In the genomic region with DNA sequence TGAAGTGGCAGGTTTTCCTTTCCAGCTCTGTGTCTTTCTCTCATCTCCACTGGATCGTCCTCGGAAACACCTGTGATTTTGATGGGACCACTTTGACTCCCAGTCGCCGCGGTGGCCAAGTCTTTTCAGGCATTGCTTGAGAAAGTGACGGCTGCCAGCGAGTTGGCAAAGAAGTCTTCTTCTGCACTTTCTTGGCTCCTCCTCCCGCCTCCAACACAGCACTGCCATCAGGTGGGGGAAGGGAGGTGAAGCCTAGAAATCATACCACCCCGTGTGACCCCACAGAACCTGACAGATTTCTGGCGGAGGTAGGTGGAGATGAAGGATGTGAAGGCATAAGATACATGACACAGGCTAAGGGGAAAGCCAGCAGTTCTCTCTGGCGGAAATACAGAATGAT, we compare ENCODE assay signal across 28 mouse cellular contexts.
DNase-seq lines count a peak whose midpoint lies in the region; ATAC-seq lines count a peak whose summit lies in the region.
"Had no signal": no experiment of that assay in that cellular context is flagged by ENCODE, and none has a peak within 500 bp of the region (broad histone marks: within the 10 kb centered on the region; RNA-seq: fewer than 3 reads in every experiment).

No protein-coding gene starts in this region.

- H3K27ac ChIP-seq in forebrain, embryonic 14.5 days (ENCODE audit: low read depth, low read length), result no peak overlapping the region
- no peak overlapping the region for H3K27ac ChIP-seq in forebrain, embryonic 16.5 days (ENCODE audit: low read length)
- H3K27ac ChIP-seq in kidney, embryonic 16.5 days (ENCODE audit: low read length), result no peak overlapping the region
- H3K27ac ChIP-seq: embryonic facial prominence, embryonic 12.5 days; heart, embryonic 10.5 days; hindbrain, embryonic 12.5 days; left cerebral cortex, adult 2 months; limb, embryonic 15.5 days; liver, embryonic 13.5 days; macrophage; neural tube, embryonic 15.5 days; stomach, embryonic 15.5 days had no signal

- DNase-seq in forebrain, embryonic 14.5 days (ENCODE audit: low spot score), result peak; percentile 17
- no peak for DNase-seq in kidney, adult 9 months
- peak; percentile 19 for DNase-seq in lung, postnatal 10 days
- no peak for DNase-seq in lung, postnatal 36 days
- DNase-seq in layer of hippocampus, adult 18-20 months (ENCODE audit: low spot score in 2 of 2), result no peak
- DNase-seq: adrenal gland, postnatal 10 days; cerebellum, adult 18-20 months; cerebellum, postnatal 36 days; gastrocnemius, postnatal 25 days; heart, postnatal 36 days; kidney, postnatal 14 days; liver, embryonic 13.5 days; lung, adult 18-20 months; midbrain, embryonic 14.5 days; retina, postnatal 1 day; right cerebral cortex, postnatal 14 days had no signal

- H3K4me3 ChIP-seq in forebrain, embryonic 14.5 days (ENCODE audit: low read depth, low read length), result no peak overlapping the region
- H3K4me3 ChIP-seq in forebrain, embryonic 16.5 days (replicated peaks; ENCODE audit: low read length), result no peak overlapping the region
- H3K4me3 ChIP-seq in kidney, embryonic 16.5 days (ENCODE audit: low read length), result no peak overlapping the region
- H3K4me3 ChIP-seq: embryonic facial prominence, embryonic 12.5 days; heart, embryonic 10.5 days; hindbrain, embryonic 12.5 days; left cerebral cortex, adult 2 months; limb, embryonic 15.5 days; liver, embryonic 13.5 days; neural tube, embryonic 15.5 days; stomach, embryonic 15.5 days had no signal

- no peaks in the 10 kb centered on the region for H3K9me3 ChIP-seq in forebrain, embryonic 14.5 days (replicated peaks; ENCODE audit: control insufficient read depth, low read length)
- H3K9me3 ChIP-seq in forebrain, embryonic 16.5 days (ENCODE audit: control insufficient read depth, low read length), result no peaks in the 10 kb centered on the region
- H3K9me3 ChIP-seq in kidney, embryonic 16.5 days (ENCODE audit: low read length), result 0 out of 2 replicates have a peak, but pooled peaks cover 3% of the 10 kb centered on the region
- H3K9me3 ChIP-seq: heart, embryonic 10.5 days; limb, embryonic 15.5 days; neural tube, embryonic 15.5 days; stomach, embryonic 15.5 days had no signal

- 90% methylated on average over 11 of the region's 11 CpGs for WGBS in forebrain, embryonic 14.5 days
- 83% methylated on average over 11 of the region's 11 CpGs for WGBS in forebrain, embryonic 16.5 days
- WGBS in kidney, embryonic 16.5 days, result 73% methylated on average over 11 of the region's 11 CpGs

- no peaks in the 10 kb centered on the region for H3K4me1 ChIP-seq in forebrain, embryonic 14.5 days (ENCODE audit: control insufficient read depth, insufficient read depth, low read length)
- no peaks in the 10 kb centered on the region for H3K4me1 ChIP-seq in forebrain, embryonic 16.5 days (replicated peaks; ENCODE audit: control insufficient read depth, insufficient read depth, low read length)
- 0 out of 2 replicates have a peak, but pooled peaks cover 6% of the 10 kb centered on the region for H3K4me1 ChIP-seq in kidney, embryonic 16.5 days (ENCODE audit: insufficient read depth, low read length)
- H3K4me1 ChIP-seq: liver, embryonic 13.5 days; stomach, embryonic 15.5 days had no signal

- H3K36me3 ChIP-seq in forebrain, embryonic 14.5 days (ENCODE audit: control insufficient read depth, insufficient read depth, low read length), result no peaks in the 10 kb centered on the region
- no peaks in the 10 kb centered on the region for H3K36me3 ChIP-seq in forebrain, embryonic 16.5 days (ENCODE audit: control insufficient read depth, insufficient read depth)
- H3K36me3 ChIP-seq in kidney, embryonic 16.5 days (ENCODE audit: insufficient read depth, low read length), result no peaks in the 10 kb centered on the region
- H3K36me3 ChIP-seq: embryonic facial prominence, embryonic 12.5 days; heart, embryonic 10.5 days; hindbrain, embryonic 12.5 days; limb, embryonic 15.5 days; liver, embryonic 13.5 days; neural tube, embryonic 15.5 days; stomach, embryonic 15.5 days had no signal

- ATAC-seq in forebrain, embryonic 14.5 days, result no peak
- no peak for ATAC-seq in forebrain, embryonic 16.5 days
- ATAC-seq in kidney, embryonic 16.5 days (ENCODE audit: low FRiP score, low TSS enrichment), result 0 out of 2 replicates have a peak, but pooled peaks have one; percentile 15
- ATAC-seq: intestine, postnatal 0 days; Patski had no signal

- no peak overlapping the region for H3K4me2 ChIP-seq in forebrain, embryonic 14.5 days (ENCODE audit: low read length)
- H3K4me2 ChIP-seq in forebrain, embryonic 16.5 days (ENCODE audit: low read length), result no peak overlapping the region
- no peak overlapping the region for H3K4me2 ChIP-seq in kidney, embryonic 16.5 days (replicated peaks; ENCODE audit: low read depth, low read length)
- H3K4me2 ChIP-seq: embryonic facial prominence, embryonic 12.5 days; hindbrain, embryonic 12.5 days; limb, embryonic 15.5 days; liver, embryonic 13.5 days; neural tube, embryonic 15.5 days; stomach, embryonic 15.5 days had no signal

- no peaks in the 10 kb centered on the region for H3K27me3 ChIP-seq in forebrain, embryonic 14.5 days (replicated peaks; ENCODE audit: control insufficient read depth, insufficient read depth, low read length)
- H3K27me3 ChIP-seq in forebrain, embryonic 16.5 days (replicated peaks; ENCODE audit: control insufficient read depth, insufficient read depth, low read length), result no peaks in the 10 kb centered on the region
- H3K27me3 ChIP-seq in kidney, embryonic 16.5 days (ENCODE audit: insufficient read depth, low read length), result no peaks in the 10 kb centered on the region
- H3K27me3 ChIP-seq: hindbrain, embryonic 12.5 days; liver, embryonic 13.5 days; neural tube, embryonic 15.5 days; Patski; stomach, embryonic 15.5 days had no signal

- H3K9ac ChIP-seq in forebrain, embryonic 14.5 days (ENCODE audit: low read length), result no peak overlapping the region
- H3K9ac ChIP-seq in forebrain, embryonic 16.5 days (replicated peaks; ENCODE audit: low read depth, low read length), result no peak overlapping the region
- H3K9ac ChIP-seq in kidney, embryonic 16.5 days (replicated peaks; ENCODE audit: low read length), result no peak overlapping the region
- H3K9ac ChIP-seq: embryonic facial prominence, embryonic 12.5 days; hindbrain, embryonic 12.5 days; limb, embryonic 15.5 days; liver, embryonic 13.5 days; neural tube, embryonic 15.5 days; stomach, embryonic 15.5 days had no signal

Comparison
In these comparisons a context has a peak if more than half of its experiments do, and no peak if none do; other contexts are left out.
1. DNase-seq: peak in forebrain, embryonic 14.5 days (single experiment) and lung, postnatal 10 days (single experiment); none in kidney, adult 9 months (single experiment), lung, postnatal 36 days (single experiment) and layer of hippocampus, adult 18-20 months (0 of 2).